Mouse (Mus musculus): Measurements from ENCODE around the gene Cbr3. TPM values are rescaled to one million over a fixed set of nuclear protein-coding genes. Genes with fewer than 3 reads are reported as not detected.

Gene Cbr3
- total RNA-seq, 1 experiment from 2014 or later = not detected

GRCm38 (mm10) chr16:93710924-93711323, 27.9 kb downstream of the Cbr3 start:
- peak; percentile 56 for ATAC-seq (replicated peaks; ENCODE audit: low read depth, poor library complexity, severe bottlenecking)

GRCm38 (mm10) chr16:93711411-93712188, 28.6 kb downstream of the Cbr3 start, which contains the start of gene Dop1b:
TSS of gene Dop1b (plus strand) at chr16:93711904.
- peak; percentile 87 for ATAC-seq (replicated peaks; ENCODE audit: low read depth, poor library complexity, severe bottlenecking)

DNA sequence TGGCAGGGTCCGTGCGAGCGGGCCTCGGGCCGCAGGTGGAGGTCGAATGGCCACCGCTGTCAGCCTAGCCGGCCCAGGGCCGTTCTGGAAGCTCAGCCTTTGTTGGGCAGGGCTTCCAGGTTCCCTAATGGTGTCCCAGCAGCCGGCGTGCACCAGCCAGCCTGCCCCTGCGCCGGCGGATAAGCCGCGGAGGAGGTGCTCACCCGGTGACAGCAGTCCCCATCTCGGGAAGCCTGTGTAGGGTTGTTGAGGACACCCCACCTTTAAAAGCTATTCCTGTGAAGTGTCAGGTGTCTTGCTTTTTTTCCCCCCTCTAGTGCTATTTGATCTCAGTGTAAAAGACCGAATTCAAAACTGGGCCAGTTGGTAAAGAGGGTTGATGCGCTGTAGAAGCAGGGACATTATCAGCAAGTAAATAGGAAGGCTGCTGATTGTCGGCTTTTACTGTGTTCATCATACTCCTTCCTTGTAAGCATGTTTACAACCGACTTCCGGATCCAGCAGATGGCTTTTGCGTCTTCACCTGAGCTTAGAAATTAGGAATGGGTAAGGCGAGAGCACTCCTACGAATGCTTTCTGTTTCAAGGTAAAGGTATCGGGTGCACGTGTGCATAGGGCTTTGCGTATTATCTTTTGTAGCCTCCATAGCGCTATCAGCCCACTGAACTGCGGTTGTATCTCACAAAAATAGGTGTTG, 29.3 kb downstream of the Cbr3 start:
- no peak for ATAC-seq (replicated peaks; ENCODE audit: low read depth, poor library complexity, severe bottlenecking)

DNA sequence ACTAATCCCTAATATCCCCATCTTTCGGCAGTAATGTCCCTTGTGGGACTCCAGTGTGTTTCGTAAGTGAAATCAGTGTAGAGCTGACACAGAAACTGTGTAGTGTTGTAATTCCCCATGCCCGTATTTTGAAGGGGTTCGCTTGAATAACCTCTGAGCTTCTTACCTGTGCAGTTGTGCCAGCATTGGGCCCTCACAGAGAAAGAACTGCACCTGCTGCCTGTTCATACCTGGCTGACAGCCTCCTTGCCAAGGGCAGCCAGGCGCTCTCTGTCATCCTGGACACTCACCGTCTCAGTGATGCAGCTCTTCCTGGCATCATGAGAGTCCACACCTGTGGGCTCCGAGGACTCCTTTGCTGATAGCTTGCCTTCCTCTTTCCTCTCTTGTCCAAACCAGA, 30.0 kb downstream of the Cbr3 start:
- no peak for ATAC-seq (replicated peaks; ENCODE audit: low read depth, poor library complexity, severe bottlenecking)

DNA sequence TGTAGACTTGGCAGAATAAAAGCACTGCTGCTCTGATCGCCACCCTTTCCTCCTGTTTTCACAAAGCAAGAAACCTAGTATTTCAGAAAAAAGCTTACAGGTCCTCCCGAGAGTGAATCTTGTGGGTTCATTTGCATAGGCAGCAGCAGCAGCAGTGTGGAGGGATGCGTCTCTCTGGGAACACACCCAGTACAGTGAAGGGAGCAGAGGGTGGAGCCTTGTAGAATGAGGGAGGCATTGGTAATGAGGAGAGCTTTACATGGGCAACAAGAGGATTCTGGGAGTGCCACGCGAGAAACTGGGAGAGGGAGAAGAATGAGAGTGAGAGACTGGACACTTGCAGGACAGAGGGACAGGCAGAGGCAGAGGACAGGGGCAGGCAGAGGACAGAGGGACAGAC, 31.4 kb downstream of the Cbr3 start:
- no peak for ATAC-seq (replicated peaks; ENCODE audit: low read depth, poor library complexity, severe bottlenecking)

- ATAC-seq (replicated peaks; ENCODE audit: low read depth, poor library complexity, severe bottlenecking) = no peak
Observed at GRCm38 (mm10) chr16:93715826-93716225, 32.8 kb downstream of the Cbr3 start.

DNA sequence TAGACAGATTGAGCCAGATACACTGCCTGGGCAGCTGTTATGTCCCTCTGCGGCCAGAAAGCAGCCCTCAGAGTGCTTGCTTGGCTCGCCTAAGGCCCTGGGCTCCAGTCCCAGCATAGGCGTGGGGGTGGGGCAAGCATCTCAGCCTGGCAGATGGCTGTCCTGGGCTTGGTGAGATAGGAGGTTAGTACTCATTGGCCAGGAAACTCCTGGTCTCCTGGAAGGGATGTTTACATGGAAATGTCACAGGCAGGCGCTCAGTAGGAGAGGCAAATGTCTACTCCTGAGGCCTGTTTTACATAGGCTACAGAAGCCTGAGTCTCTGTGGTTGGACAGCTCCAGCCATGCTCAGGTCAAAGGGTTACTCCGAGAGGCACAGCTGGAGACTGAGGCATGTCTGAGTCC, 34.3 kb downstream of the Cbr3 start:
- no peak for ATAC-seq (replicated peaks; ENCODE audit: low read depth, poor library complexity, severe bottlenecking)

DNA sequence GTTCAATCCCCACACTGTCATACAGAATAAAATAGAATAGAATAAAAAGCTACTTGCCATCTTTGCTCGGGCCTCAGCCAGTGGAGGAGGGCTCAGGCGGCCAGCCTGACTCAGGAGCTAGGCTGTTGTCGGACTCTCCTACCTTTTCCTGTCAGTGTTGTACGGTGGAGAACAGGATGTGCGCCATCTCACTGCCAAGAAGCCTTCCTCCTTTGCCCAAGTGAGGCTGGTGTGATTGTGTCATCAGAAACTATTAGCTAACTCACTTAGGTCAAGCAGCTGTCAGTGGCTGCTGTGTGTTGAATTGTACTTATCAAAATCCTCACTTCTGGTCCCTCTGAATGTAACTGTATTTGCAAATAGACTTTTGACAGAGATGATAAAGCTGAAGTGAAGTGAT, 38.8 kb downstream of the Cbr3 start:
- peak; percentile 83 for ATAC-seq (replicated peaks; ENCODE audit: low read depth, poor library complexity, severe bottlenecking)

DNA sequence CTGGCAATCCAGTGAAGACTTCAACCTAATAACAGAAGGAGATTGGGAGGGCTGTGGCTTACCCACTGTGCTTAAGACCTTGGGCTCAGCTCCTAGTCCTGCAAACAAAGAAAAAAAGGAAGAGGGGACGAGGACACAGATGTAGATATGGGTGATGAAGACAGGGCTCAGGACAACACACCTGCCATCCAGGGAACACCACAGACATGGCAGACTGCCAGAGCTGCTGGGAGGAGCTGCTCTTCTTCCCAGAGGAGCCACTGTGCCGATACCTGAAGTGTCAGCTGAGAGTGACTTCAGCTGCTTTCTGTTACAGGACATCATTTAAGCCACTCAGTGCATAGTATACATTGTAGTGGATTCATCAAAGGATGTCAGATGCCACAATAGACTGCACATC, 39.5 kb downstream of the Cbr3 start:
- no peak for ATAC-seq (replicated peaks; ENCODE audit: low read depth, poor library complexity, severe bottlenecking)

- no peak for ATAC-seq (replicated peaks; ENCODE audit: low read depth, poor library complexity, severe bottlenecking)
Observed at GRCm38 (mm10) chr16:93725417-93726144, 42.6 kb downstream of the Cbr3 start.

- no peak for ATAC-seq (replicated peaks; ENCODE audit: low read depth, poor library complexity, severe bottlenecking)
Observed at GRCm38 (mm10) chr16:93726186-93726585, 43.2 kb downstream of the Cbr3 start.

GRCm38 (mm10) chr16:93728676-93729075, 45.7 kb downstream of the Cbr3 start:
- 0 out of 2 replicates have a peak, but pooled peaks have one; percentile 4 for ATAC-seq (replicated peaks; ENCODE audit: low read depth, poor library complexity, severe bottlenecking)

GRCm38 (mm10) chr16:93729801-93730721, 47.0 kb downstream of the Cbr3 start:
- ATAC-seq (replicated peaks; ENCODE audit: low read depth, poor library complexity, severe bottlenecking) = no peak

GRCm38 (mm10) chr16:93731310-93731709, 48.3 kb downstream of the Cbr3 start:
- no peak for ATAC-seq (replicated peaks; ENCODE audit: low read depth, poor library complexity, severe bottlenecking)

DNA sequence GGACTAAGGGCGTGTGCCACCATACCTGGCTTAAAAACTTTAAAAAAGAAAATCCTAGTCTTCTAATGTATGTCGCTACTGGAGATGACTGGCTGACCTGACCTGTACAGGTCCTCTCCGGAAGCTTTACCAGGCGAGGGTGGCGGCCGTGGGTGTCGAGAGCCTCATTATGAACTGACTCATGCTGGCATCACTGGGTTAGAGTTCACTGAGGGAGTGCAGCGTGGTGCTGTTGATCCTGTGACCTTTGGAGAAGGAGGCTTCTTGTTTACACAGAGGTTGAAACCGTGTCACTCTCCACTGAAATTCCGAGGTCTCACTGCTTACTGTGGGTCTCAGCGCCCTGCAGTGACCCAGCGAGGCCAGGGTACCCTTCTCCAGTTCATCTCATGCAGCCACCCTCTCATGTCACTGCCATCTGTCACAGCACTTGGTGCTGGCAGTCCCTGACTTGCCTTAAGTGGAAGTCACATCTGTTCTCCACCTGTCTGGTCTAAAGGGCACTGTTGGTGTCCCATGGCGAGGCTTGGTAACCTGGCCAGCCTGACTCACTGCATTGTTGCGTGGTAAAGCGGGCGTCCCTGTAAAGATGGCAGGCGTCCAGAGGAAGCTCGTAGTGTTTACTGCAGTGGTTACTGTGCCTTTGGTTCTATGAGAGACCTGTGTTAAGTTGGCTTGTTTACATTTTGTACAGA, 50.0 kb downstream of the Cbr3 start:
- ATAC-seq (replicated peaks; ENCODE audit: low read depth, poor library complexity, severe bottlenecking) = no peak

DNA sequence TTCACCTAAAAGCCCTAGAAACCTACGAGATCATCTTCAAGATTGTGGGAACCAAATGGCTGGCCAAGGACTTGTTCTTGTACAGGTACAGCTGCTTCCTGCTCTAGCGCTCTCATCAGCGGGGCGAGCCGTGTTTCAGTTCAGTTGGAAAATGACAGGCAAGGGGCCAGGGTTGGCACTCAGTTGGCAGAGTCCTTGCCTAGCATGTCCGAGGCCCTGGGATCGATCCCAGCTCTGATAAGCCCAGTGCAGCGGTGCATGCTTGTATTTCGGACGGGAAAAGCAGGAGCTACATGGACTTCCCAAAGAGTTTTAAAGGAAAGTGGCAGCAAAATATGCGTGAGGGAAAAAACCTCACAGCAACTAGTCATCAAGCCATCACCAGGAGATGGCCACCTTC, 56.2 kb downstream of the Cbr3 start:
- ATAC-seq (replicated peaks; ENCODE audit: low read depth, poor library complexity, severe bottlenecking) = no peak

All from common myeloid progenitor, adult 5-6 weeks (primary cell).